Mouse (Mus musculus) ES-E14 (cell line): ENCODE results near the gene Helz2.
"Not testable (repeated sequence)": the region's sequence is repeated elsewhere in the genome, so short reads cannot be mapped to it uniquely, and the experiment has no call there.

Source experiments
- CHD2 ChIP-seq: IDR thresholded peaks from 2 replicates; pipeline ENCODE4 v1.6.1; 2014; ENCODE audit warnings: mild to moderate bottlenecking, low read depth, low read length, inconsistent platforms
- MAFK ChIP-seq: IDR thresholded peaks from 2 replicates; pipeline ENCODE4 v1.6.1; 2014; ENCODE audit warnings: mild to moderate bottlenecking, low read depth, low read length, inconsistent platforms; ENCODE audit not compliant: insufficient read depth
- ZC3H11A ChIP-seq: IDR thresholded peaks from 2 replicates; pipeline ENCODE4 v1.6.1; 2012; ENCODE audit warnings: low read depth, mild to moderate bottlenecking, inconsistent platforms, low read length, borderline replicate concordance

DNA sequence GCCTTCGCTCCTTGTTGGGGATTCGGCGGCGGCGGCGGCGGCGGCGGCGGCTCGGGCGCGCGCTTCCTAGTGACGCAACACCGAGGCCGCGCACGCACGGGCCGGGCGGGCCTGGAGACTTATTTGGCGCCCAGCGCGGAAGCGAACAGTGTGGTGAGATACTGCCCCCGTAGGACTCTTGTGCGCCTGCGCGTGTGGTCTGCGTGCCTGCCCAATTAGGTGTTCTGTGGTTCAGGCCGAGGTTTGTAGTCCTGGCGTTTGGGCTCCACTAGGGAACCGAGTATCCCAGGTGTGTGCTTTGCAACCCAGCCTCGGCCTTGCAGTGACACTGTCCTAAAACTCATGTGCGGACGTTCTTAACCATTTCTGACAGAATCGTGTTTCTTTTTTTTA is 46.1 kb upstream of the Helz2 start, which contains the start of gene Gmeb2:
- not testable (repeated sequence) for TF ChIP-seq MAFK, ZC3H11A, CHD2
